ENCODE assay signal across 1 mouse cellular context in the genomic region with DNA sequence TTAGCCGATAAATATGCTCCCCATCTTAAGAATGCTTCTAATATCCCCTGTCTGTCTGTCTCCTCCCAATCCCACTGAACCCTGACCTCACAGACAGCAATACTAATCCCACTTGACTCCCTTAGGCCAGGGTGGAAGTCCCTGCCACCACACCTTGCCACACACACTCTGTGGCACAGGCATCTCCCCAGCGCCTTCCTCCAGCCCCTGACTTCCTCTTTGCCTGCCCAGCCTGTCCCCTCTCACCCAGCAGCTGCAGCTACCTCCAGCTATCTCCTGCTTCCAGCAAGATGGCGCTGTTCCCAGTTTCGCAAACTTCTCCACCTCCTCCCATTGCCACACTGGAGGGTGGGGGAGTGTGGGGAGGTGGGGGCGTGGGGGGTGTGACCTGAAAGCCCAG.
TF ChIP-seq lines count a peak whose summit lies in the region.

No protein-coding gene starts in this region.

TF ChIP-seq in MEL, 35 proteins besides CTCF, POLR2A, EP300 and RAD21 (continued from another document):
- TF ChIP-seq TCF12 (IDR thresholded peaks at IDR 0.05; ENCODE audit: low read depth, low read length) (no peak), ELF1 (IDR thresholded peaks at IDR 0.05; ENCODE audit: low read depth, low read length) (no peak), MXI1 (IDR thresholded peaks at IDR 0.05; ENCODE audit: low read depth, low read length) (no peak), TBP (IDR thresholded peaks at IDR 0.05; ENCODE audit: low read depth, low read length) (no peak), SMC3 (IDR thresholded peaks at IDR 0.05; ENCODE audit: low read depth, low read length) (no peak), E2F4 (IDR thresholded peaks at IDR 0.05; ENCODE audit: borderline replicate concordance, low read depth, low read length) (no peak), BHLHE40 (IDR thresholded peaks at IDR 0.05; ENCODE audit: borderline replicate concordance, low read depth, low read length) (no peak), ZMIZ1 (IDR thresholded peaks at IDR 0.05; ENCODE audit: low read depth, low read length) (no peak), ZC3H11A (IDR thresholded peaks at IDR 0.05; ENCODE audit: low read depth, low read length) (no peak), TAL1 (IDR thresholded peaks at IDR 0.05; ENCODE audit: low read length) (no peak), ZNF384 (IDR thresholded peaks at IDR 0.05; ENCODE audit: low read depth, low read length) (no peak), NELFE (IDR thresholded peaks at IDR 0.05; ENCODE audit: low read depth, low read length) (no peak), POLR2AphosphoS5 (IDR thresholded peaks at IDR 0.05; ENCODE audit: borderline replicate concordance, low read depth, low read length) (no peak), MYB (IDR thresholded peaks at IDR 0.05; ENCODE audit: low read depth, low read length) (no peak), USF1 (IDR thresholded peaks at IDR 0.05; ENCODE audit: low read depth, low read length) (no peak), ZKSCAN1 (IDR thresholded peaks at IDR 0.05; ENCODE audit: low read depth, low read length) (no peak)
